Mouse (Mus musculus) bone marrow macrophage, adult 2 months (primary cell): Measurements from ENCODE around the gene Rps6kc1.

Source experiments
- CTCF ChIP-seq: IDR thresholded peaks from 2 replicates; pipeline ENCODE4 v1.5.1; 2012; ENCODE audit warnings: low read depth, mild to moderate bottlenecking, low read length, moderate library complexity
- POLR2A ChIP-seq: IDR thresholded peaks from 2 replicates; pipeline ENCODE4 v1.6.1; 2012; ENCODE audit warnings: mild to moderate bottlenecking, low read depth, low read length, borderline replicate concordance

- TF ChIP-seq POLR2A (no peak), CTCF (no peak)
Measured at GRCm38 (mm10) chr1:190910836-190911235, 734 bp downstream of the Rps6kc1 start.
